Mouse (Mus musculus): ENCODE measurements at regions not wholly inside any gene's neighbourhood (a gene's known extent, or its start where the extent isn't known, plus 50 kb on each side); places are given as distances from the start of the nearest gene placed in this dataset.

- peak; percentile 11 for DNase-seq
These were observed 155.2 kb upstream of the 9030624G23Rik start for GRCm38 (mm10) chr12:24252071-24252874.
